Mouse (Mus musculus) cerebellum, postnatal 14 days (tissue): ENCODE data around the gene 9030624G23Rik.
A peak's percentile ranks its signal among the peaks of the same experiment; 100 is the strongest.
"Not testable (repeated sequence)": the region's sequence is repeated elsewhere in the genome, so short reads cannot be mapped to it uniquely, and the experiment has no call there.

Experiments used
- DNase-seq, 2 experiments: peaks; one replicate each; pipeline ENCODE4 v3.0.0; 2021; ENCODE audit warnings: mixed read lengths in 2 of 2

The 9030624G23Rik gene

DNA sequence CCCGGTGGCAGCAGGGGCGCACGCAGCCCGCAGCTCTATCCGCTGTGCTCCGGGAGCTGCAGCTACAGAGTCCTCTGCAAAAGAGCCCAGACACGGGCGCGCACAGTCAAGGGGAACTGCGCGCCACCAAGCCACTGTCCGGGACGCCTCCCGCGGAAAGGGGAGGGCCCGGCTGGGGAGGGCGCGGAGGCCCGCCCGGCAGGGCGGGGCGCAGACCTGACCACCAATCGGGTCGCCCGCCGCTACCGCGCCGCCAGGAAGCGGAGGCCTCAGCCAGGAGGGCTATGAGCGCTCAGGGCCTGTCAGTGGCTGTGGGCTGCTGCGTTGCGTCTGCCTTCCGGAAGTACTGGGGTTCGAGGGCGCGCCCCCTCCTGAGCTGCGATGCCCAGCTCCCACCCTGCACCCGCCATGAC lies at the start of gene 9030624G23Rik:
Gene 9030624G23Rik (minus strand): TSS at position 139 of the 413 bp plus-strand sequence.
- DNase-seq = peak in 1 of 2 experiments; percentile 1

- not testable (repeated sequence) for DNase-seq
These were observed 13.9 kb downstream of the 9030624G23Rik start for GRCm38 (mm10) chr12:24083096-24083495.
